Mouse (Mus musculus) hindbrain, embryonic 12.5 days (tissue): ENCODE results near the gene Eml1. TPM values are rescaled to one million over a fixed set of nuclear protein-coding genes. Genes with fewer than 3 reads are reported as not detected.
"Not testable (repeated sequence)": the region's sequence is repeated elsewhere in the genome, so short reads cannot be mapped to it uniquely, and the experiment has no call there.

Experiments used
- ATAC-seq: fragments of 200-750 bp; cut with Nextera tagmentation; 2 replicates; pipeline ENCODE4 v1.8.0; 2017; ENCODE audit warnings: moderate TSS enrichment; ENCODE audit not compliant: low FRiP score
- H3K27ac ChIP-seq: fragments of 300-500 bp; sonication (generic); 2 replicates; pipeline ENCODE4 v1.5.1; 2016; ENCODE audit warnings: mild to moderate bottlenecking
- H3K27me3 ChIP-seq: fragments of 300-500 bp; sonication (generic); 2 replicates; pipeline ENCODE4 v1.6.1; 2016; ENCODE audit warnings: mild to moderate bottlenecking
- H3K36me3 ChIP-seq: fragments of 300-500 bp; sonication (generic); 2 replicates; pipeline ENCODE4 v1.6.1; 2016; ENCODE audit warnings: mild to moderate bottlenecking
- H3K4me1 ChIP-seq: fragments of 300-500 bp; sonication (generic); 2 replicates; pipeline ENCODE4 v1.6.1; 2016
- H3K4me2 ChIP-seq: fragments of 300-500 bp; sonication (generic); replicated peaks from 2 replicates; pipeline ENCODE4 v1.6.1; 2016; ENCODE audit warnings: mild to moderate bottlenecking
- H3K4me3 ChIP-seq: fragments of 300-500 bp; sonication (generic); 2 replicates; pipeline ENCODE4 v1.5.1; 2016; ENCODE audit warnings: mild to moderate bottlenecking
- H3K9ac ChIP-seq: fragments of 300-500 bp; sonication (generic); 2 replicates; pipeline ENCODE4 v1.6.1; 2016; ENCODE audit warnings: mild to moderate bottlenecking, moderate library complexity
- H3K9me3 ChIP-seq: fragments of 300-500 bp; sonication (generic); replicated peaks from 2 replicates; pipeline ENCODE4 v1.6.1; 2016; ENCODE audit warnings: mild to moderate bottlenecking
- WGBS: fragments of 180-500 bp; shearing (Covaris S2); methylation state at CpG from one replicate; pipeline ENCODE4 v1.1.7; 2016; 5-methylcytosine and 5-hydroxymethylcytosine counted together
- polyA plus RNA-seq: library from polyadenylated mRNA; unstranded; fragments of >200 nt; fragmentation: Nextera tagmentation; extraction: Ambion mirVana; gene quantifications from 2 replicates; pipeline ENCODE4 v1.2.1, GENCODE M21; 2016

The Eml1 gene
- polyA plus RNA-seq, 1 experiment from 2014 or later, result 71.8 TPM

GRCm38 (mm10) chr12:108495455-108496235 lies 124.9 kb downstream of the Eml1 start:
- H3K4me3 ChIP-seq, result no peak overlapping the region
- no peak overlapping the region for H3K4me2 ChIP-seq
- H3K36me3 ChIP-seq, result no peaks in the 10 kb centered on the region
- peak; percentile 46; the same call in 1 of the 2 replicates for ATAC-seq
- H3K9me3 ChIP-seq, result no peaks in the 10 kb centered on the region
- H3K27ac ChIP-seq, result peak overlapping the region; percentile 41
- H3K4me1 ChIP-seq, result peaks cover 20% of the 10 kb centered on the region
- H3K9ac ChIP-seq, result no peak overlapping the region
- 61% methylated on average over 8 of the region's 8 CpGs for WGBS
- H3K27me3 ChIP-seq, result no peaks in the 10 kb centered on the region

- Histone ChIP-seq H3K4me3 (no peak overlapping the region), H3K9me3 (no peaks in the 10 kb centered on the region), H3K4me2 (no peak overlapping the region), H3K9ac (no peak overlapping the region), H3K27me3 (no peaks in the 10 kb centered on the region), H3K27ac (0 out of 2 replicates have a peak overlapping the region, but pooled peaks have one; percentile 23), H3K4me1 (peaks cover 12% of the 10 kb centered on the region), H3K36me3 (no peaks in the 10 kb centered on the region; the same call in 1 of the 2 replicates)
- ATAC-seq, result no peak
- 55% methylated on average over 10 of the region's 10 CpGs for WGBS
Measured at GRCm38 (mm10) chr12:108503064-108503463, 132.3 kb downstream of the Eml1 start.

- WGBS, result 66% methylated on average over 16 of the region's 16 CpGs
- Histone ChIP-seq H3K4me1 (peaks cover 12% of the 10 kb centered on the region), H3K27ac (0 out of 2 replicates have a peak overlapping the region, but pooled peaks have one; percentile 19), H3K36me3 (no peaks in the 10 kb centered on the region; the same call in 1 of the 2 replicates), H3K4me2 (no peak overlapping the region), H3K9me3 (no peaks in the 10 kb centered on the region), H3K9ac (no peak overlapping the region), H3K4me3 (no peak overlapping the region), H3K27me3 (no peaks in the 10 kb centered on the region)
- ATAC-seq, result no peak
Measured at GRCm38 (mm10) chr12:108503582-108503981, 132.8 kb downstream of the Eml1 start.

GRCm38 (mm10) chr12:108505846-108506245 lies 135.1 kb downstream of the Eml1 start:
- H3K4me1 ChIP-seq, result peaks cover 12% of the 10 kb centered on the region
- H3K27ac ChIP-seq, result no peak overlapping the region
- no peak overlapping the region for H3K4me3 ChIP-seq
- no peaks in the 10 kb centered on the region; the same call in 1 of the 2 replicates for H3K36me3 ChIP-seq
- no peaks in the 10 kb centered on the region for H3K27me3 ChIP-seq
- H3K9ac ChIP-seq, result no peak overlapping the region
- ATAC-seq, result no peak
- H3K4me2 ChIP-seq, result no peak overlapping the region
- WGBS, result 73% methylated on average over 2 of the region's 2 CpGs
- H3K9me3 ChIP-seq, result no peaks in the 10 kb centered on the region

- not testable (repeated sequence) for H3K4me2 ChIP-seq, H3K9me3 ChIP-seq, H3K36me3 ChIP-seq, ATAC-seq, H3K4me3 ChIP-seq, H3K9ac ChIP-seq, H3K27ac ChIP-seq, H3K27me3 ChIP-seq
- H3K4me1 ChIP-seq, result peaks cover 12% of the 10 kb centered on the region
- WGBS, result 81% methylated on average over 3 of the region's 3 CpGs
Measured at GRCm38 (mm10) chr12:108507046-108507445, 136.3 kb downstream of the Eml1 start.

- Histone ChIP-seq H3K27ac (no peak overlapping the region), H3K9ac (no peak overlapping the region), H3K9me3 (no peaks in the 10 kb centered on the region), H3K4me1 (peaks cover 3% of the 10 kb centered on the region; the same call in 1 of the 2 replicates), H3K36me3 (peaks cover 21% of the 10 kb centered on the region; the same call in 1 of the 2 replicates), H3K27me3 (no peaks in the 10 kb centered on the region), H3K4me3 (no peak overlapping the region), H3K4me2 (no peak overlapping the region)
- no peak for ATAC-seq
- WGBS, result 68% methylated on average over 7 of the region's 7 CpGs
Measured at GRCm38 (mm10) chr12:108510571-108510970, 139.8 kb downstream of the Eml1 start.

GRCm38 (mm10) chr12:108511009-108511408 lies 140.3 kb downstream of the Eml1 start:
- Histone ChIP-seq H3K9ac (no peak overlapping the region), H3K4me2 (no peak overlapping the region), H3K36me3 (peaks cover 21% of the 10 kb centered on the region), H3K9me3 (no peaks in the 10 kb centered on the region), H3K4me1 (peaks cover 2% of the 10 kb centered on the region; the same call in 1 of the 2 replicates), H3K27me3 (no peaks in the 10 kb centered on the region), H3K4me3 (no peak overlapping the region), H3K27ac (no peak overlapping the region)
- WGBS, result 9% methylated on average over 3 of the region's 3 CpGs
- no peak for ATAC-seq

- no peaks in the 10 kb centered on the region for H3K9me3 ChIP-seq
- no peaks in the 10 kb centered on the region for H3K27me3 ChIP-seq
- H3K4me1 ChIP-seq, result no peaks in the 10 kb centered on the region
- WGBS, result 92% methylated on average over 12 of the region's 12 CpGs
- H3K4me3 ChIP-seq, result no peak overlapping the region
- H3K4me2 ChIP-seq, result no peak overlapping the region
- no peak for ATAC-seq
- H3K9ac ChIP-seq, result no peak overlapping the region
- H3K27ac ChIP-seq, result no peak overlapping the region
- peaks cover 53% of the 10 kb centered on the region for H3K36me3 ChIP-seq
Measured at GRCm38 (mm10) chr12:108515464-108515863, 144.7 kb downstream of the Eml1 start.

- Histone ChIP-seq H3K27me3 (no peaks in the 10 kb centered on the region), H3K36me3 (peaks cover 76% of the 10 kb centered on the region), H3K4me1 (no peaks in the 10 kb centered on the region), H3K4me3 (no peak overlapping the region), H3K9me3 (no peaks in the 10 kb centered on the region), H3K27ac (no peak overlapping the region), H3K9ac (no peak overlapping the region), H3K4me2 (no peak overlapping the region)
- 79% methylated on average over 8 of the region's 8 CpGs for WGBS
- ATAC-seq, result no peak
Measured at GRCm38 (mm10) chr12:108519374-108519773, 148.6 kb downstream of the Eml1 start.

- peaks cover 32% of the 10 kb centered on the region for H3K36me3 ChIP-seq
- H3K9me3 ChIP-seq, result no peaks in the 10 kb centered on the region
- no peaks in the 10 kb centered on the region for H3K4me1 ChIP-seq
- 50% methylated on average over 8 of the region's 8 CpGs for WGBS
- H3K9ac ChIP-seq, result no peak overlapping the region
- H3K27ac ChIP-seq, result no peak overlapping the region
- no peaks in the 10 kb centered on the region for H3K27me3 ChIP-seq
- no peak overlapping the region for H3K4me3 ChIP-seq
- no peak overlapping the region for H3K4me2 ChIP-seq
- ATAC-seq, result peak; percentile 52; the same call in 1 of the 2 replicates
Measured at GRCm38 (mm10) chr12:108529214-108529613, 158.5 kb downstream of the Eml1 start.

GRCm38 (mm10) chr12:108534484-108534883 lies 163.7 kb downstream of the Eml1 start:
- no peak for ATAC-seq
- no peaks in the 10 kb centered on the region for H3K4me1 ChIP-seq
- peaks cover 55% of the 10 kb centered on the region for H3K36me3 ChIP-seq
- no peak overlapping the region for H3K4me2 ChIP-seq
- H3K27ac ChIP-seq, result no peak overlapping the region
- WGBS, result 86% methylated on average over 11 of the region's 11 CpGs
- no peak overlapping the region for H3K4me3 ChIP-seq
- no peak overlapping the region for H3K9ac ChIP-seq
- no peaks in the 10 kb centered on the region for H3K27me3 ChIP-seq
- no peaks in the 10 kb centered on the region for H3K9me3 ChIP-seq

- WGBS, result 66% methylated on average over 10 of the region's 10 CpGs
- peaks cover 52% of the 10 kb centered on the region for H3K36me3 ChIP-seq
- H3K9ac ChIP-seq, result no peak overlapping the region
- no peaks in the 10 kb centered on the region for H3K4me1 ChIP-seq
- no peaks in the 10 kb centered on the region for H3K27me3 ChIP-seq
- no peak for ATAC-seq
- H3K27ac ChIP-seq, result no peak overlapping the region
- no peaks in the 10 kb centered on the region for H3K9me3 ChIP-seq
- H3K4me2 ChIP-seq, result no peak overlapping the region
- H3K4me3 ChIP-seq, result no peak overlapping the region
Measured at GRCm38 (mm10) chr12:108536461-108536860, 165.7 kb downstream of the Eml1 start.

GRCm38 (mm10) chr12:108541088-108541487 lies 170.3 kb downstream of the Eml1 start:
- Histone ChIP-seq H3K27ac (no peak overlapping the region), H3K9ac (no peak overlapping the region), H3K4me2 (no peak overlapping the region), H3K9me3 (no peaks in the 10 kb centered on the region), H3K4me3 (no peak overlapping the region), H3K27me3 (no peaks in the 10 kb centered on the region), H3K4me1 (peaks cover 1% of the 10 kb centered on the region; the same call in 1 of the 2 replicates), H3K36me3 (peaks cover 29% of the 10 kb centered on the region)
- ATAC-seq, result no peak
- 32% methylated on average over 6 of the region's 6 CpGs for WGBS
